Mouse (Mus musculus) myocyte (in vitro differentiated cells): ENCODE data around the gene Ccr2.
"Not testable (repeated sequence)": the region's sequence is repeated elsewhere in the genome, so short reads cannot be mapped to it uniquely, and the experiment has no call there.

ENCODE experiments used
- CEBPB ChIP-seq: IDR thresholded peaks from 2 replicates; pipeline ENCODE4 v1.6.1; 2011; ENCODE audit warnings: mild to moderate bottlenecking, moderate library complexity; ENCODE audit not compliant: poor library complexity, insufficient read depth, severe bottlenecking
- E2F4 ChIP-seq: IDR thresholded peaks from one replicate; pipeline ENCODE4 v1.6.1; 2011; ENCODE audit warnings: mild to moderate bottlenecking, control low read depth, moderate library complexity; ENCODE audit not compliant: insufficient read depth
- MAX ChIP-seq: IDR thresholded peaks from one replicate; pipeline ENCODE4 v1.6.1; 2011; ENCODE audit warnings: low read depth, mild to moderate bottlenecking, control low read depth
- MYOD1 ChIP-seq, 3 experiments: IDR thresholded peaks; one replicate each; pipeline ENCODE4 v1.6.1; 2011; ENCODE audit warnings: control low read depth in 2 of 3, low read depth in 2 of 3, mild to moderate bottlenecking in 2 of 3, moderate library complexity in 1 of 3; ENCODE audit not compliant: insufficient read length in 2 of 3, control insufficient read depth in 1 of 3
- POLR2A ChIP-seq: IDR thresholded peaks from one replicate; pipeline ENCODE4 v1.6.1; 2011; ENCODE audit warnings: low read depth, mild to moderate bottlenecking, control low read depth, moderate library complexity; ENCODE audit not compliant: insufficient read length
- POLR2AphosphoS2 ChIP-seq: IDR thresholded peaks from one replicate; pipeline ENCODE4 v1.6.1; 2011; ENCODE audit warnings: low read depth, control low read depth; ENCODE audit not compliant: insufficient read length
- REST ChIP-seq: IDR thresholded peaks from one replicate; pipeline ENCODE4 v1.6.1; 2011; ENCODE audit warnings: mild to moderate bottlenecking, control low read depth, moderate library complexity; ENCODE audit not compliant: insufficient read depth, insufficient read length
- SRF ChIP-seq: IDR thresholded peaks from one replicate; pipeline ENCODE4 v1.6.1; 2011; ENCODE audit warnings: low read depth; ENCODE audit not compliant: control insufficient read depth, insufficient read length
- TCF12 ChIP-seq: IDR thresholded peaks from one replicate; pipeline ENCODE4 v1.6.1; 2011; ENCODE audit warnings: mild to moderate bottlenecking, control low read depth; ENCODE audit not compliant: poor library complexity, insufficient read depth, severe bottlenecking
- TCF3 ChIP-seq: IDR thresholded peaks from one replicate; pipeline ENCODE4 v1.6.1; 2011; ENCODE audit warnings: low read depth, control low read depth; ENCODE audit not compliant: insufficient read length
- USF1 ChIP-seq: IDR thresholded peaks from one replicate; pipeline ENCODE4 v1.6.1; 2011; ENCODE audit warnings: low read depth, mild to moderate bottlenecking, control low read depth, moderate library complexity

GRCm38 (mm10) chr9:124061474-124062432 lies 40.0 kb upstream of the Ccr2 start:
- not testable (repeated sequence) for TF ChIP-seq POLR2AphosphoS2; POLR2A; USF1; TCF3; TCF12; MAX; E2F4; CEBPB; REST; MYOD1 (IDR thresholded peaks at IDR 0.05; ENCODE audit: control insufficient read depth in 1 of 3, insufficient read length in 2 of 3, low read depth in 2 of 3); SRF
